Mouse (Mus musculus) gastrocnemius, adult 18-20 months (tissue): ENCODE results near the gene Shroom3. TPM values are rescaled to one million over a fixed set of nuclear protein-coding genes. Genes with fewer than 3 reads are reported as not detected.
A peak's percentile ranks its signal among the peaks of the same experiment; 100 is the strongest.

ENCODE experiments used
- DNase-seq: peaks from one replicate; pipeline ENCODE4 v3.0.0; 2021; ENCODE audit warnings: low spot score
- total RNA-seq, 2 experiments: library from RNA; stranded (reverse); gene quantifications; 2 replicates each; pipeline ENCODE4 v1.2.3; 2021

The Shroom3 gene
- total RNA-seq, 2 experiments from 2014 or later: 0.50 to 1.6 TPM

DNA sequence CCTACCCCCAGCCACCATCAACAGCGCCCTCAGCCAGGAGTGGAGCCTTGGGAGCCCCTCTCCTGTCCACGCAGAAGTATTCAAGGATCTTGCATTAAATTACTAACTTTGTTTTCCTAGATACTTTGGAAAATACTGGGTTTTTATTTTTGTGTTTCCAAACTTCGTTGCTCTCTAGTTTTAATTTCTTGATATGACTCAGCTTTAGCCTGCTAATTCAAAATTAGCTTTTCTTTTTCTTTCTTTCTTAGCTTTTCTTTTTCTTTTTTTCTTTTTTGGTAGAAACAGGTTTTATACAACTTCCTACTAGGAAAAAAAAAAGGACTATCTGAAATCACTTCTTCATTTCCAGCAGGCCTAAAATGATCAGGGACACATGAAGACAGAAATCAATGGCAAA, 284.7 kb downstream of the Shroom3 start:
- no peak for DNase-seq

DNA sequence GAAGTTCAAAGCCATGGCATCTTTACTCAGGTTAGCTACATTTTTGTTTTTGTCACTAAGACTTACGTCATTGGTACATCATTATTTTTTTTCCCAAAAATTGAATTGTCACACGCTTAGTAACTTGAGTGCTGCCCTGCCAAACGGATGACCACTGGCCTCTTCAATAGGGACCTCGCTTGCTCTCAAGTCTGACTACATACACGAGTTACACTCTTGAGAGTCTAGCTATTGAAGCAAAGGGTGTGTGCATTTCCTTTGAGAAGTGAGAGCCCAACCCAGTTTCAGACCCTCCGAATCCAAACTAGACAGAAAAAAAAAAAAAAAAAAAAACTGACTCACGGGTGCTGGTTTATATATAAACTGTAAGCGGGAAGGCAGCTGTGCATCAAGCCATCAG, 286.2 kb downstream of the Shroom3 start:
- no peak for DNase-seq

DNA sequence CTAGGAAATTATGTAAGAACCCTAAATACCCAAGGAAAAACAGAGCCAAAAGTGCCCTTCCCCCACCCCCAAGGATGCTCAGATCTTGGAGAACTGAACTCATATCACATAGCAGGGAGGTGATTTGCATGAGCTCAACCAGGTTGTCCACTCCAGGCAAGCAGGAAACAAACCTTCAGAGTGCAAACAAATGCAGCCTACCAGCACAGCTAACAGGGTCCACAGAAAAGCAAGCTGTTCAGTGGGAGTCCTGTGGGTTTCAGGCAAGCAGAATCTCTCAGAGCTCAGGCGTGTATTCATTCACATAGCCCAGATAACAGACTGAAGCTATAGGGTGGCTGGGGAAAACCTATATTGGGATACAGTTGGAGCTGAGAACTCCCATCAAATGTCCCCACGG, 286.7 kb downstream of the Shroom3 start:
- DNase-seq: no peak

DNA sequence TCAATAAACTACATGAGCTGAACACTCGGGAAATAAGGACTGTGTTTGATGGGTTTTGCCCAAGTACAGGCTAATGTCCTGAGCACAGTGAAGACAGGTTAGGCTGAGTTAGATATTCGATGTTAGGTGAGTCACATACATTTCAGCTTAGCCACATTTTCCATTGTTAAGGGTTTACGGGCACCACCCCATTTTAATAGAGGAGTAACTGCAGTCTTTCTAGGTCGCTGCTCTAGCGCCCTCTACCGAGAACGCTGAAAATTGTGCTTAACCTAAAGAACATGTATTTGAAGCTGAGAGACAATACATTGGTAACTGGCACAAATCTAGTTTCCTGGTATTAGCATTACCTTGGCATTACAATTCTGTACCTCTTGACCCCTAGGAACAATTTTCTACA, 287.2 kb downstream of the Shroom3 start:
- no peak for DNase-seq

DNA sequence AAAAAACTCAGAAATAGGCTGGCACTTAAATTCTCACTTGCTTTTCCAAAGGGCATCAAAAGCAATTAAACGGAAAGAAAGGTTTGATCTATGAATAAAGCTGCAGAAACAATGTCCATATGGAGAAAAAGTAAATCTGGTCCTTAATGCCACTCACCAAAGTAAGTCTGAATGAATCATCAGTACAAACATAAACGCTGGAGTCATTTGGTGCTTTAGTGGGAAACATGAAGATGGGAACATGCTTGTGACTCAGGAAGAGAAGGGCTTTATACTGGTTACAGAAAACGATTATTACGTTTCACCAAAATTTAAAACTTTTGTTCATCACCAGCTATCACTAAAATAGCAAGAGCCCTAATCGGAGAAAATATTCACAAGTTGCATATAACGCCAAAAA, 297.2 kb downstream of the Shroom3 start:
- no peak for DNase-seq

DNA sequence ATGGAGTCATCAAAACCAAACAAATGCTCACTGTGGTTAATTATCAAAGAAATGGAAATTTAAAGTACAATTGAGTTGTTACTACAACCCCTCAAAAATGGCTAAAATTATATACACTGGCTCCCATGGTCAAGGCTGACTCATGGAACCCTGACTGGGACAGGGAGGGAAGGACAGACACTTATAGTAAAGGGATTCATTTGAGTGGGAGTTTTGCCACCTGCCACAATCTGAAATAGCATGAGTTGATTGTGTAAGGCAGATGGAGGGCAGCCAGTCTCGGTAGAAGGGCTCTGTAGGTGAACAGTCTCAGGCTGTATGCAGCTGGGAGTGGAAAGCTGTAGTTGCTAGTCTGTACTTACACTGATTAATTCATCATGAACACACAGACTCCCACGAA, 297.6 kb downstream of the Shroom3 start:
- DNase-seq: no peak

DNA sequence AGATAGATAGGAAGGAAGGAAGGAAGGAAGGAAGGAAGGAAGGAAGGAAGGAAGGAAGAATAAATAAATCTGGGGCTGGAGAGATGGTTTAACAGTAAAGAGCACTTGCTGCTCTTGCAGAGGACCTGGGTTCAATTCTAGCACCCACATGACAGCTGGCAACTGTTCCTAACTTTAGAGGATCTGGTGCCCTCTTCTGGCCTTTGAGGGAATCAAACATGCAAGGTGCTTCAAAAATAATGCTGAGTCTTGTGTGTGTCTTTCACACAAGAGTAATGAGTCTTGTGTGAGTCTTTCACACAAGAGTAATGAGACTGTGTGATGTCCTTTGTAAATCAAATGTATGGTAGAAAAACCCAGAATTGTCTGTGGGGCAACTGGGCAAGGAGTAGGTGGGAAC, 299.4 kb downstream of the Shroom3 start:
- DNase-seq: no peak

DNA sequence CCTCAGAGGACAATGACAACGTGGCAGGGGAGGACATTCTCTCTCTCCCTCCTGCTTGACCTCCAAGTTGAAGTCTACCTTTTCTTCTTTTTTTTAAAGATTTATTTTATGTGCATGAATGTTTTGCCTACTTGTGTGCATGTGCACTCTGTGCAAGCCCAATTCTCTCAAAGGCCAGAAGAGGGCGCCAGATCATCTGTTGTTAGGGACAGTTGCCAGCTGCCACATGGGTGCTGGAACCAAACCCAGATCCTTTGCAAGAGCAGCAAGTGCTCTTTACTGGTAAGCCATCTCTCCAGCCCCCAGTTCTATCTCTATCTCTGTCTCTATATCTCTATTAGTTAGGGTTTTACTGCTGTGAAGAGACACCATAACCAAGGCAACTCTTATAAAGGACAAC, 300.7 kb downstream of the Shroom3 start:
- DNase-seq: no peak

DNA sequence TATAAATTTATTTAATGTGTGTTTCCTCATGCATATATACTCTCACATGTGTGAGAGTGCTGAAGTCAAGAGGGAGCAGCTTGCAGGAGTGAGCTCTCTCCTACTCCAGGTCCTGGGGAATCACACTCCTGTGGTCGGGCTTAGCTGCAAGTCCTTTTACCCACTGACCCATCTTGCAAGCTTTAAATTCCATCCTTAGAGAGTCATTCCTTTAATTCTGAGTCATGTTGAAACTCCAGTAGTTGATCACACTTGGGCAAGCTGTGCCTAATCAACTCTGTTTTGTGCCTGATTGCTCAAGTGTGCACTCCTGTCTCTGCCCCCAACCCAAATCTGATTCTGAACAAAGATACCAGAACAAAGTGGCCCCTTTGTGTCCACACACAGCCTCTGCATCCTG, 301.5 kb downstream of the Shroom3 start:
- DNase-seq: no peak

DNA sequence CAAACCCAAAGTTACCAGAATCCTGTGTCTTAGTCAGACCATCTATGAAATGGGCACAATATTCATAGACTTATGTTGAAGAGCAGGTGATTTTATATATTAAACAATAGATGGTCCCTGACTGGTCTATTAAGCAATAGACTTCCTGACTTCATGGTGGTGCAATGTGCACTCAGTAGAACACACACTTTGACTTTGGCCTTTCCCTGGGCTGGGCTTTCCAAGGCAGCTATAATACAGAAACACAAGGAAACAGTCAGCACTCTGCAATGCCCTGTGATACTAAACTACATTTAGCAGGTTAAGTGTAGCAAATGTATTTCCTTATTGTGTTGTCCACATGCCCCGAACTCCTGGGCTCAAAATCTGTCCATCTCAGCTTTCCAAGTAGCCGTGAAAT, 302.2 kb downstream of the Shroom3 start:
- no peak for DNase-seq

DNA sequence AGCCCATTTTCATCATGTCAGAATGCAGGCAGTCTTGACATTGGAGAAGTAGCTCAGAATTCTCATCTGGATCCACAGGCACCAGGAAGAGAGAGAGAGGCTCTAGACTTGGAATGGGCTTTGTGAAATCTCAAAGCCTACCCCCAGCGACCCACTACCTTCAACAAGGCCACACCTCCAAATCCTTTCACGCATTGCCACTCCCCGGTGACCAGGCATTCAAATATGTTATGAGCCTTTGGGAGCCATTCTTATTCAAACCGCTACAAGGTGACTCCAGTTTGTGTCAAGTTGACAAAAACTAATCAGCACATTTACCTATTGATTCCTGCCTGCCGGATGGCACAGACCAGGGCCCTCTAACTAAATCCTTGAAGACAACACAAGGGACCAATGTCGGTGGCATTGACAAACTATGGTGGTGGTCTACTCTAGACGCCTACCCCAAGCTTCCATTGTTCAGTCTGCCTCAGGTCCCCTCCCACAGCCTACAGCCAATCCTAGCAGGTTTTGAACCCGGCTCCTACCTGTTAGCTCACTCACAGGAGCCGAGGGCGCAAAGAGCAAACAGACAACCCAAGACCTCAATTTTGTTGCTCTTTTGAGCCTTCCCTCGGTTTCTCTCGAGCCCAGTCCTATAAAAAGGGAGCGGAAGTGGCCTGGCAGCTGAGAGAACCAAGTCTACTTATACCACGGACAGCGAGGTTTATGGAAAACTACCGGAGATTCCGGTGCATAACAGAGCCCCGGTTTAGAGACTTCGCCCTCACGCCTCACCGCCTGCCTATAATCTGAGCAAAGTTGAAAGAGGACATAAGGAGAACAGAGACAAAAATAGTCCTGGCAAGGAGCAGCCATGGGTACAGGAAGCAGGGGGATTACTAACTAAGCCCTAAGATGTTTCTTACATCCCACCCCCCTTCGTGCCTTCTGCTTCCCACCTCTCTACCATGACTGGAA, 303.7 kb downstream of the Shroom3 start:
- no peak for DNase-seq

DNA sequence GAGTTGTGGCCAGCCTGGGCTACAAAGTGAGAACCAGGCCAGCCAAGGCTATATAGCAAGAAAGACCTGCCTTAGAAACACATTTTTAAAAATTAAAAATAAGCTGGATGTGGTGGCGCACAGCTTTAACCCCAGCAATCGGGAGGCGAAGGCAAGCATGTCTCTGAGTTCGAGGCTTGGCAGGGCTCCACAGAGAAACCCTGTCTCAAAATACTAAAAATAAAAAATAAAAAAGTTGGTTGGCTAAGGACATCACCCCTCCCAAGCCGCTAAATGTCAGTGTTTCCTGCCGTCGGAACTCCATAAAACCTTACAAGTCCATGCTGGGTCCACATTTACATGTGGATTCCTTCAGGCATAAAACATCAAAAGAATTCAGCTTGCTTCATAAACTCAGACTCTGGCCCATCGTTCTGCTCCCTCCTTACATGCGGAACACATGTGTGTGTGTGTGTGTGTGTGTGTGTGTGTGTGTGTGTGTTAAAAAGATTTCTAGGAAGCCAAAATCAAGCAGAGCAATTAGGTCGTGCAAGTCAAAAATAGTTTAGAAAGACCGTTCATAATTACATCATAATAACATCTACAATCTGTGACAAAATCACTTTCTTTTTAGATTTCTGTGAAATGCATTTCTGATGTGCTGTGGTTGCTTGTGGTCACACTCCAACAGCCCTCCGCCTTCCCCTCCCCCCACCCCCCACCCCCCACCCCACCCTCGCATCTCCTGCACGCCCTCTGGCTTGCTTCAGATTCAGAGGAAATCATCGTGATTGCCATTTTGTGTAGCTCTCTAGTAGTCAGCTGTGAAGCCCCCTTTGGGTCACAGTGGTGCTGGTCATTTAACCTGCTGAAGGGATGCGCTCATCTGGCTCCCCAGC, 304.9 kb downstream of the Shroom3 start:
- DNase-seq: no peak

DNA sequence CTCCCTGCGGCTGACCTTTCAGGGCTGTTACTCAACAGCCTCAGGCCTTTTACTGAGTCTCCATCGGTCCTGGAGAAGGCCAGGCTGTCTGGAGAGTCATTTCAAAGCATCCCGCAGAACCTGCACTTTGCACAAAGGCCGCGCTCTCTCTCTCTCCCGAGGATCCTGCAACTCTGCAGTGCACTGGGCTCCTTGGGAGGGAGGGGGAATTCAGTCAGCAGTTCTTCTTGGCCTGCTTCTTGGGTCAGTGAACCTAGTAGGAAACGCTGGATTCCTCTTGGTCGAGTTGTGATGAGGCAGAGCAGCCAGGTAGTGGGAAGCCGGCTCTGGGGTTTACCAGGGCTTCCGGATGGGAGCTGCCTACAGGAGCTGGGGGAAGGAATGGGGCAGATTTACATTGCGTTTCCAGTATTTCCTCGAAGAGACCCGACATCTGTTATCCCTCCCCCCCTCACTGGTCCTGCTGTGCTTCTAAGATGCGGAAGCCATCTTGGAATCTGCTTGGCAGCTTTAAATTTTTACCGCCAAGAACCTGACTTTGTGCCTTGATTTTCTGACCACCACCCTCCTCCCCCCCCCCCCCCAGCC, 305.6 kb downstream of the Shroom3 start:
- DNase-seq: no peak

DNA sequence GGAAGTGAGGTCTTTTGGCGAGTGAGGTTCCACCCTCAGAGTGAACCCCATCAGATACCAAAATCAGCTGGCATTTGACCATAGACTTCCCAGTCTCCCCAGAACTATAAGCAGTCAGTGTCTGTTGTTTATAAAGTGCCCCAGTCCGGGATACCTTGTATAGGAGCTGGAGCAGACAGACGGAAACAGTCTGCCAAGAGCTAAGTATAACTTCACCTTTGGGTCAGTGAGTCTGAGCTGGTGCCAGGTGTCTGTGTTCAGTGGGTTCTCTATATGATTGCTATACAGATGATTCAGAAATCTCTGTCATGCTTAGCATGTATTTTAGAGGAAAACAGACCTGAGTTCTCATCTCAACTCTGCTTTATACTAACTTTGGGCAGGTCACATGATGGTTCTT, 308.9 kb downstream of the Shroom3 start:
- DNase-seq: no peak

DNA sequence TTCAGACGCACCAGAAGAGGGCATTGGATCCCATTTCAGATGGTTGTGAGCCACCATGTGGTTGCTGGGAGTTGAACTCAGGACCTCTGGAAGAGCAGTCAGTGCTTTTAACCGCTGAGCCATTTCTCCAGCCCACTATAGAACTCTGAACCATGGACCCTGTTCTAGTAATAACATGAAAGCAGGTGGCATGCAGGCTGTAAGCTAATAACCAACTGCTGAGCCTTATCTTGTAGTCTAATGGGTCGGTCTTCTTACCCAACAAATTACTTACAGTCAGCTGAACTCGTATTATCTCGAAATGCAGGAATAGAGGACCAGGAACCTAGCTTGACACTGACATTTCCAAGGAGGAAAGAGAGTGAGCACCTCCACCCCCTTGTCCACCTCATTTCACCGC, 311.1 kb downstream of the Shroom3 start:
- no peak for DNase-seq

DNA sequence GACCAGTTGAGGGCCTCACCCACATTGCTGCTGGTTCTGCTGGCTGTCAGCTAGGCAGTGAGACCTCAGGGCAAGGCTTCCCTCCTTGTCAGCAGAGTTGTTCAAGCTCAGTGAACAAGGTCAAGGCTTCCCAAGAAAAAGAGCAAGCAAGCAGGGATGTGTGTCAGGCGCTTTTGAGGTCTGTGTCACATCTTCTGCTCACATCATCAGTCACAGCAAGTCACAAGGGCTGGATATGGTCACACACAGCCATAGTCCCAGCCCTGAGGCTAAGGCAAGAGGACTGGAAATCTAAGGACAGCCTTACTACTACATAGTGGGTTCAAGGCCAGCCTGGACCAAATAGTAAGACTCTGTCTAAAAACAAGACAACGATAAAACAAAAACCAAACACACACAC, 311.6 kb downstream of the Shroom3 start:
- DNase-seq: no peak

DNA sequence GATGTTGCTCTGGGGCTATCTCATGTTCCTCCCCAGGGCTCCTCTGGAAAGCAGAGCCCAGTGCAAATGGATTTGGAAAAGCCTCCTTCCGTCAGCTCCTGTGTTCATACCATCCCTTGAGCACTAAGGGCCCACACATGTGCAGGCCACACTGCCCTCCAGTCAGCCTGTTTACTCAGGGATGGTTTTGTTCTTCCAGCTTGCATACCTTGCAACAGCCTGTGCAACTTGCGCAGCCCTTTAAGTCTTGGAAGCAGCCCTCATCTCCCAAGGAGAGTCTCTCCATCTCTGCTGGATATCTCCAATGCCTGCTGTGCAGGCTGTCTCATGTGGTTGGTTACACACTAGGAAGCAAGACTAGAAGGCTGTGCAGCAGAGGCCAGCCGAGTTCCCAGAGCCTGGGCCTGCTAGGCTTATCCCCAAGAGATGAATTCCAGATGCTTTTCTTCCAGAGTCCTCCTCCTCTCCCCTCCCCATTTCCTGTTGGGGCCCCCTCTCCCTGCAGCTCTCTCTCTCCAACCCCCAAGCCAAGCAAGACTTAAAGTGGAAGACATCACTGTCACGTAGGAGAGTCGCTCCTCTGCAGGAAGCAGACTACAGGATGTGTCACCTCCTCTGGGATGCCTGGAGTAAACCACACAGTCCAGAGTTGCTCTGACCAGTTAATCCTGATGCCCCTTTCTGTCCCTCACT, 314.3 kb downstream of the Shroom3 start:
- no peak for DNase-seq

DNA sequence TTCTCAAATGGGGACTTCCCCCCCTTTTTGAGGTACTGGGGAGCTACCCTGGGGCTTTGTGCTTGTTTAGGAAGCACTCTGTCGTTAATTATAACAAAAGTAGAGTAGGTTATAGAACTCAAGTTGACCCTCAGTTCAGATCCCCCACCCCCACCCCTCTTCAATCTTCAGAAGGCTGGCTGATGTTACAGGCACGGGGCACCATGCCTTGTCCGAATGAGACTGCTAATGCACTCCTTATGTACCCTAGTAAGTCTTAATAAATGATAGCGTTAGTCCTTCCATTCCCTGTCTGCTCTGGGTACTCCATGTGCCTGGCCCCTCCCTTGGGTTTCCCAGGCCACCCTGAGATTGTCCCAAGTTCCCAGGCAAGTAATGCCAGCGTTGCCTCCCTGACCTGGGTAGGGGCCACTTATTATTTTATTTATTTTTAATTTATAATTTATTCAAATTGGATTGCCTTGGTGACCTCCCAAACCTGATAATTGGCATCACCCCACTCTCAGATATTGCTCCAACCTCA, 315.3 kb downstream of the Shroom3 start:
- DNase-seq: no peak

DNA sequence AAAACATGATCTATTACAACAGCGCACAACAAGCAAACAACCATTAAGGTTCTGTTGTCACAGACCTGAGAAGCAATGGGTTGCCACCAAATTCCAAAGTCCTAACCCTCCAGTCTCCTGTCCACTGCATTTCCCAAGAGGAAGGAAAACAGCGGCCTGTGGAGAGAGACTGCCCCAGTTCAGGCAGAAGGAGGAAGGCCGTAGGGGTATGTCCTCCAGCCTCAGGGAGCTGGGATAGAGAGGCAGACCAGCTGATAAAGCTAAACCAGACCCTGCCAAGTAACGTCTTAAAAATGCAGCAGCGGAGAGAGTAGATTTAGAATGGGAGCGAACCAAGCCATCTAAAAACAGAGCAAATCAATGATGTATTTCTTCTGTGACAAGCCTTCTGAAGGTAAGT, 316.8 kb downstream of the Shroom3 start:
- DNase-seq: no peak

DNA sequence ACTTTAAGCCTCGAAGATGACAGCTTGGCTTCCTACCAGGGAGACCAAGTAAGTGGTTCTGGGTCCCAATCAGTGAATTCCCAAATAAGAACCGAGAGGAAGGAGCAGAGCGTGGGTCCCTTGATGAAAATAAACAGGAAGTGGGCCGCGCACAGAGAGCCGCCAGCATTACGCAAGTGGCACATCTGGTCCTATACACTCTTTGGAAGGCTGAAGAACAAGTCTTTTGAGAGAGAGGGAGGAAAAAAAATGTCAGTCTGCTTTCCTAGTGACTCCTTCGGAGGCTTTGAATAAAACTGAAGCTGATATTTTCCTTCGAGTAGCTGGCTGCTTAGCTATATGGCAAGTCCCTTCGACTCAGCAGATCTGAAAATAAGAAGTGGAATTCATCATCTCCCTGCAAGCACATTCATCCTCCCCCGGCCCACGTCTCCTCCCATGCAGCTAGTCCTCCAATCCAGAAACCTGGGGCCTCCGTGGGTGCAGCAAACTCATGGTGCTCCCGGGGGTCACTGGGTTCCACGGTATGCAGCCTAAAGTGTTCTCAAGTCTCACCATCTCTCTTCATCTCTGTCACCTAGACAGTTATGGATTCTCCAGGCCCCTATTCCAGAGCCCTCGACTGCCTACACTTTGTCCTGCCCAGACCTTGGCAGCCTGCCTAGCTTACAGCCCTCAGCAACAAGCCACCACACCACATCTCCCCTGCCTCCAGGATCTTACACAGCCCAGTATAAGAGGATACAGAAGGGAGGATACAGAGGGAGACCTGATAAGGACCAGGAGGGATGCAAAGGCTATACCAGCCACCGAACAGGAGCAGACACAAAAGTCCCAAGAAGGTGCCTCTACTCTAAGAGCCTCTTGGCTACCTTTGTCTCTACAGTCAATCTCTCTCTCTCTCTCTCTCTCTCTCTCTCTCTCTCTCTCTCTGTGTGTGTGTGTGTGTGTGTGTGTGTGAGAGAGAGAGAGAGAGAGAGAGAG, 317.8 kb downstream of the Shroom3 start:
- DNase-seq: peak; percentile 52
